Mouse (Mus musculus): ENCODE data around the gene Trmt10a. TPM values are rescaled to one million over a fixed set of nuclear protein-coding genes. Genes with fewer than 3 reads are reported as not detected.
A peak's percentile ranks its signal among the peaks of the same experiment; 100 is the strongest.

Gene Trmt10a
- polyA plus RNA-seq, 1 experiment from 2014 or later, result 11.8 TPM

DNA sequence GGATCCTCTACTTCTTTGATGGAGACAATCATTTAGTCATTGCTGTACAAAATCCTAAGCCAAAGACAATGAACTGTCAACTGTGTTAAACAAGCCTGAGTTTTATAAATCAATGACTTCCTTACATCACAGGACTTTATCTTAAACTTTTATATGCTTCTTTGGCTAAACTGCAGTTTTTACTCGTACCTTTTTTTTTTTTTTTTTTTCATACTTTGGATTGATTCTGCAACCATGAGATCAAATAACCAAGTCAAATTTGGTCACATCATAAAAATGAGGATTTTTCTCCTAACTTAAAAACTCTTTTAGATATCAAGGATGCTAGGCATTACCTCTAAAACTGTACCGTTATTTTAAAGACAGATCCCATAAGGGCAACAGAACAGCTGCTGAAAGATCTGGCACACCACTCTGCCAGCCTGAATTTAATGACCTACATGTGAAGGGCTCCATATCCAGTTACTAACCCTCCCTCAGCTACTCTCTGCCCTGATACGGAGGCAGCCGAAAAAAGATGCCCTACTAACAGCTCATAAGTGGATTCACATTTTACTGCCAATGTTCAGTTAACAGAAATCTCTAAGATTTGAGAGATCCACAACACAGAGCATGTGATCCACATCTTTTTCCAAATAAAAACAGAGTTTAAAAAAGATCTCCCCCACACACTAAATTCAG lies 1.1 kb upstream of the Trmt10a start:
- no peak overlapping the region for H3K9ac ChIP-seq
- H3K4me3 ChIP-seq, result peak overlapping the region; percentile 7; the same call in 1 of the 2 replicates

GRCm38 (mm10) chr3:138142733-138143314 lies 424 bp upstream of the Trmt10a start:
- Histone ChIP-seq H3K4me1 (peaks cover 4% of the 10 kb centered on the region; the same call in 1 of the 2 replicates), H3K4me3 (peak overlapping the region; percentile 63), H3K36me3 (no peaks in the 10 kb centered on the region), H3K27ac (peak overlapping the region; percentile 97), H3K9me3 (replicated peaks) (no peaks in the 10 kb centered on the region), H3K4me2 (replicated peaks) (peak overlapping the region; percentile 62), H3K27me3 (no peaks in the 10 kb centered on the region), H3K9ac (peak overlapping the region; percentile 49; the same call in 1 of the 2 replicates)
- no peak for ATAC-seq (ENCODE audit: low FRiP score)
- 9% methylated on average over 12 of the region's 12 CpGs for WGBS

More for the DNA sequence above, 1.1 kb upstream of the Trmt10a start:
- Histone ChIP-seq H3K4me2 (replicated peaks) (peak overlapping the region; percentile 62), H3K36me3 (no peaks in the 10 kb centered on the region), H3K4me1 (peaks cover 4% of the 10 kb centered on the region; the same call in 1 of the 2 replicates), H3K27ac (no peak overlapping the region), H3K9me3 (replicated peaks) (no peaks in the 10 kb centered on the region), H3K27me3 (no peaks in the 10 kb centered on the region)
- ATAC-seq (ENCODE audit: low FRiP score), result no peak
- WGBS, result 71% methylated on average over 4 of the region's 4 CpGs

GRCm38 (mm10) chr3:138144060-138144641 lies 903 bp downstream of the Trmt10a start:
- under 1% methylated on average over 18 of the region's 18 CpGs for WGBS
- Histone ChIP-seq H3K4me2 (replicated peaks) (peak overlapping the region; percentile 62), H3K9ac (peak overlapping the region; percentile 68), H3K36me3 (0 out of 2 replicates have a peak, but pooled peaks cover 3% of the 10 kb centered on the region), H3K4me1 (peaks cover 4% of the 10 kb centered on the region; the same call in 1 of the 2 replicates), H3K4me3 (peak overlapping the region; percentile 63), H3K9me3 (replicated peaks) (no peaks in the 10 kb centered on the region), H3K27me3 (no peaks in the 10 kb centered on the region), H3K27ac (peak overlapping the region; percentile 97)
- no peak for ATAC-seq (ENCODE audit: low FRiP score)

DNA sequence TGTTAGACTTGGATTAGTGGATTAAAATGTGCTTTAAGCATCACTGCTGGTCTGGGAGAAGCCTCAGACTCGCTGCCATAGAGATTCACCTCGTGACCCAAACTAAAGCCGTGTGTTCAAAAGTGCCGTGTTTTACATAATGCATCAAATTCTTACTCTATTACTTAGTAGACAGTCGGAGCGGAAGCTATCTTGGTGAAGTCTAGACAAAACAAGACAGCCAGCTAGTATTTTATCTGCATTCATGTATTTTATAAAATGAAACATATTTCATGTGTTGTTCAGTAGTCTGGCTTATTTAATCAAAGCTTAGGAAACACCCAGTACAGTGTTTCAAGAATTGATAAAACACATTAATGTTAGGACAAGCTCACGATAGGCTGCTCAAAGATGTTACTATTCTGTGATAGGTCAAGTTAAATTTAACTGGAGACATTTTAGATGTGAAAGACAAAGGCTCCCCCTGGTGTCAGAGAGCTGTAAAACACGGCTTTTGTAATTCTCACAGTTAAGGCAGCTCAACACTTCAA lies 1.5 kb downstream of the Trmt10a start, which contains the start of gene Mttp:
Mttp (minus strand) TSS at position 327 of the 530 bp plus-strand sequence.
- Histone ChIP-seq H3K27ac (peak within 1 kb of the TSS; percentile 97), H3K9ac (peak within 1 kb of the TSS; percentile 68), H3K9me3 (replicated peaks) (no peaks in the 10 kb centered on the region), H3K4me3 (peak within 1 kb of the TSS; percentile 63), H3K36me3 (0 out of 2 replicates have a peak, but pooled peaks cover 3% of the 10 kb centered on the region), H3K27me3 (no peaks in the 10 kb centered on the region), H3K4me2 (replicated peaks) (peak within 1 kb of the TSS; percentile 62), H3K4me1 (peaks cover 4% of the 10 kb centered on the region; the same call in 1 of the 2 replicates)
- 4% methylated on average over 8 of the region's 8 CpGs for WGBS
- 0 out of 2 replicates have a peak, but pooled peaks have one; percentile 26 for ATAC-seq (ENCODE audit: low FRiP score)

GRCm38 (mm10) chr3:138148811-138149210 lies 5.6 kb downstream of the Trmt10a start:
- no peak overlapping the region for H3K9ac ChIP-seq
- H3K4me1 ChIP-seq, result no peaks in the 10 kb centered on the region
- H3K4me2 ChIP-seq (replicated peaks), result no peak overlapping the region
- WGBS, result 88% methylated on average over 2 of the region's 2 CpGs
- no peak for ATAC-seq (ENCODE audit: low FRiP score)
- no peaks in the 10 kb centered on the region for H3K27me3 ChIP-seq
- no peaks in the 10 kb centered on the region for H3K9me3 ChIP-seq (replicated peaks)
- H3K27ac ChIP-seq, result no peak overlapping the region
- no peak overlapping the region for H3K4me3 ChIP-seq
- H3K36me3 ChIP-seq, result peaks cover 10% of the 10 kb centered on the region; the same call in 1 of the 2 replicates

DNA sequence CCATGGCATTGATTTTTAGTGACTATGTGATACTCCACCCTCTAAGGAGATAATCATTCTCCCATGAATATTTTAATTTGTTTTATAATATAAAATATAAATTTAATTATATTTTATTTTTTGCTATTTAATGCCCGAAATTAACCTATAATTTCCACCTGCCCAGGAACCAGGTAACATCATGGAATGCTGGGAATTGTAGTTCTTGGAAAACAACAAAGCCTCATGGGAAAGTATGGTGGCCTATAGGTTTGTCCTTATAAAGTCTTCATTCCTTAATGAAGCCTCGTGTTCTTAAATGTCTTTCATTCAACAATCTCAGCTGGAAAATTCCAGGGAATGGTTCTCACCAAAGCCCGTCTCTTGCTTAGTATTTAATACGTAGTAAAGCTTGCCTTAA lies 11.8 kb downstream of the Trmt10a start:
- no peak for ATAC-seq (ENCODE audit: low FRiP score)
- H3K27me3 ChIP-seq, result no peaks in the 10 kb centered on the region
- peaks cover 12% of the 10 kb centered on the region for H3K36me3 ChIP-seq
- H3K4me2 ChIP-seq (replicated peaks), result no peak overlapping the region
- H3K9me3 ChIP-seq (replicated peaks), result no peaks in the 10 kb centered on the region
- no peaks in the 10 kb centered on the region for H3K4me1 ChIP-seq
- H3K27ac ChIP-seq, result no peak overlapping the region
- 93% methylated on average over 4 of the region's 4 CpGs for WGBS
- H3K4me3 ChIP-seq, result no peak overlapping the region
- no peak overlapping the region for H3K9ac ChIP-seq

- no peak for ATAC-seq (ENCODE audit: low FRiP score)
- H3K4me1 ChIP-seq, result no peaks in the 10 kb centered on the region
- H3K4me2 ChIP-seq (replicated peaks), result no peak overlapping the region
- H3K27ac ChIP-seq, result no peak overlapping the region
- no peaks in the 10 kb centered on the region for H3K27me3 ChIP-seq
- no peak overlapping the region for H3K4me3 ChIP-seq
- H3K9me3 ChIP-seq (replicated peaks), result no peaks in the 10 kb centered on the region
- no peak overlapping the region for H3K9ac ChIP-seq
- WGBS, result 86% methylated on average over 10 of the region's 10 CpGs
- peaks cover 12% of the 10 kb centered on the region for H3K36me3 ChIP-seq
Measured at GRCm38 (mm10) chr3:138156651-138157050, 13.4 kb downstream of the Trmt10a start.

GRCm38 (mm10) chr3:138161623-138162022 lies 18.4 kb downstream of the Trmt10a start:
- H3K36me3 ChIP-seq, result peaks cover 1% of the 10 kb centered on the region
- WGBS, result 83% methylated on average over 10 of the region's 10 CpGs
- no peaks in the 10 kb centered on the region for H3K27me3 ChIP-seq
- H3K4me2 ChIP-seq (replicated peaks), result no peak overlapping the region
- no peaks in the 10 kb centered on the region for H3K4me1 ChIP-seq
- H3K9me3 ChIP-seq (replicated peaks), result no peaks in the 10 kb centered on the region
- no peak for ATAC-seq (ENCODE audit: low FRiP score)
- H3K9ac ChIP-seq, result no peak overlapping the region
- H3K27ac ChIP-seq, result no peak overlapping the region
- H3K4me3 ChIP-seq, result no peak overlapping the region

DNA sequence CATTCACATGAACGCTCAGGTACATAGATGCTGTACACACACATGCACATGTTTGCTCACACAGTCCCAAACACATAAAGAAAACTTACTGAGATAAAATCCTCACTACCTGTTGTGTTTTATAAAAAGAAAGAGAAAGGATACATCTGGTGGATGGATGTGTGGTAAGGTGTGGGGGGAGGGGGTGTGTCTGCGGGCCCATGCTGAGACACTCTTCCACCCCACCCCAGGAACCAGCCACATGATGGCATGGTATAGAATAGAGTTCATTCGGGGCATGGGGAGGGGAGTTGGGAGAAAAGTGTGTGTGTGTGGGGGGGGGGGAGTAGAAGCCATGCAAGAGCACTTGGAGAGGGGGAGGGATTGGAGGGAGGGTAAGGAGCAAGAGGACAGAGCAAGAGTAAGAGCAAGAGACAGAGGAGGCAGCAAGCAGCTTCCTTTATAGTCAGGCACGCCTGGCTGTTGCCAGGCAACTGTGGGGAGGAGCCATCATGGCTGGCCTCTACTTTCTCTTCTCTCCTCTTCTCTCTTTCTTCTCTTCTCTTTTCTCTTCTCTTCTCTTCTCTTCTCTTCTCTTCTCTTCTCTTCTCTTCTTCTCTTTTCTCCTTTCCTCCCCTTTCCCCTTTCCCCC lies 19.4 kb downstream of the Trmt10a start:
- ATAC-seq (ENCODE audit: low FRiP score), result no peak
- no peak overlapping the region for H3K4me3 ChIP-seq
- H3K4me1 ChIP-seq, result no peaks in the 10 kb centered on the region
- no peaks in the 10 kb centered on the region for H3K36me3 ChIP-seq
- H3K27ac ChIP-seq, result no peak overlapping the region
- H3K4me2 ChIP-seq (replicated peaks), result no peak overlapping the region
- WGBS, result 47% methylated on average over 4 of the region's 4 CpGs
- no peak overlapping the region for H3K9ac ChIP-seq
- H3K9me3 ChIP-seq (replicated peaks), result no peaks in the 10 kb centered on the region
- no peaks in the 10 kb centered on the region for H3K27me3 ChIP-seq

- WGBS, result 81% methylated on average over 10 of the region's 10 CpGs
- no peaks in the 10 kb centered on the region for H3K36me3 ChIP-seq
- no peaks in the 10 kb centered on the region for H3K27me3 ChIP-seq
- no peaks in the 10 kb centered on the region for H3K4me1 ChIP-seq
- no peak overlapping the region for H3K9ac ChIP-seq
- no peak overlapping the region for H3K4me3 ChIP-seq
- no peaks in the 10 kb centered on the region for H3K9me3 ChIP-seq (replicated peaks)
- H3K4me2 ChIP-seq (replicated peaks), result no peak overlapping the region
- ATAC-seq (ENCODE audit: low FRiP score), result no peak
- no peak overlapping the region for H3K27ac ChIP-seq
Measured at GRCm38 (mm10) chr3:138173291-138173690, 30.0 kb downstream of the Trmt10a start.

DNA sequence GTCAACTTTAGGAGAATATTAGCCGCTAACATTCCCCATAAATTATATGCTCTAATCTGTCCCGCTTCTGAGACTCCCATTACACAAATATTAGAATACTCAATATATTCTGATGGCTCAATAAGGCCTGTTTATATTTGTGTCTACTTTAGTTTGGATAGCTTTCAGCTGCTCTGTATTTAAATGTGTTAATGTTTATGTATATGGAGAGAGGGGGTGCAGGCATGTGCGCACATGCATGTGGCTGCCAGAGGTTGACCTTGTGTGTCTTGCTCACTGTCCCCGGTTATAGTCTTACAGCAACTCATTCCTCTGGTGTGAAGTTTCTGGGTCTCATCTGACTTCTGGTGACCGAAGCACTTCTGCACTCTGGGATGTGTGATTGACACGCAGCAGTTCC lies 32.3 kb downstream of the Trmt10a start:
- no peak for ATAC-seq (ENCODE audit: low FRiP score)
- Histone ChIP-seq H3K36me3 (no peaks in the 10 kb centered on the region), H3K27ac (no peak overlapping the region), H3K9ac (no peak overlapping the region), H3K9me3 (replicated peaks) (no peaks in the 10 kb centered on the region), H3K4me1 (no peaks in the 10 kb centered on the region), H3K4me2 (replicated peaks) (no peak overlapping the region), H3K27me3 (no peaks in the 10 kb centered on the region), H3K4me3 (no peak overlapping the region)
- WGBS, result 91% methylated on average over 6 of the region's 6 CpGs

GRCm38 (mm10) chr3:138182019-138182418 lies 38.8 kb downstream of the Trmt10a start:
- no peaks in the 10 kb centered on the region for H3K36me3 ChIP-seq
- WGBS, result 86% methylated on average over 2 of the region's 2 CpGs
- ATAC-seq (ENCODE audit: low FRiP score), result no peak

More at GRCm38 (mm10) chr3:138182019-138182418, 38.8 kb downstream of the Trmt10a start:
- Histone ChIP-seq H3K4me3 (no peak overlapping the region), H3K4me2 (replicated peaks) (no peak overlapping the region), H3K27me3 (no peaks in the 10 kb centered on the region), H3K9me3 (replicated peaks) (no peaks in the 10 kb centered on the region), H3K4me1 (peaks cover 9% of the 10 kb centered on the region; the same call in 1 of the 2 replicates), H3K27ac (no peak overlapping the region), H3K9ac (no peak overlapping the region)

All from hindbrain, embryonic 12.5 days (tissue).